Mouse (Mus musculus) cerebellum, adult 11 months (tissue): ENCODE data around the gene Eri3.

Experiments
- DNase-seq: peaks from one replicate; pipeline ENCODE4 v3.0.0; 2022

Eri3 gene

GRCm38 (mm10) chr4:117550140-117550851 is at the start of gene Eri3:
Gene Eri3 (plus strand): TSS chr4:117550365.
- DNase-seq, result peak; percentile 97

- DNase-seq, result no peak
Measured at GRCm38 (mm10) chr4:117518246-117518645, 31.9 kb upstream of the Eri3 start.

DNA sequence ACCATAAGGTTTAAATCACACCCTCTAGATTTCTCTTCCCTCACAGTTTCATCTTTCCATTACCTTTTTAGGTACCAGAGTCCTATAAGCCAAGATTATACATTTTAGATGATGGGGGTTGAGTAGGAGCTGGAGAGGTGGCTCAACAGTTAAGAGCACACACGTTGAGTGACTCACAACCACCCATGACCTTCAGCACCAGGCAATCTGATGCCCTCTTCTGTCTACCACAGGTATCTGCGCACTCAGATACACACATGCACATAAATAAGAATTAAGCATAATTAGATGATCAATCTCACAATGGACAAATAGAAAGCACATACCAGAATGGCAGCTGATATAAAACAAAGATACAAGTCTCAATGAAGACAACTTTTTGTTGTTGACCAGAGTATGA is 28.8 kb upstream of the Eri3 start:
- no peak for DNase-seq

DNA sequence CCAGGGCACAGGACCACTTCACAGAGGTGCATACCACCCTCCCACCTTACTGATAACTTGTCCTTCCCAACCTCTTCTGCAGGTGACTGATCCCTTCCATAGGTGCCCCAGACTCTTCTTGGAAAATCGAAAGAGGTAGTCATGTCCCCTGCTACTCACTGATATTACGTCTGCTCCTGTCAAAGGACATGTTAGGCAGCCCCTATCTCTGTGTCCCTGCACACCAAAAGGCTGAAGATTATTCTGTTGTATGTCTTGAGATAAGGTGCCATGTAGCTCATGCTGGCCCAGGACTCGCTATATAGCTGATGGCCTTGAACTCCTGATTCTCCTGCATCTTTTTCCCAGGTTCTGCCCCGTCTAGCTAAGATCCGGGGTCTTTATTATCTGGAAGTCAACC is 24.2 kb upstream of the Eri3 start:
- no peak for DNase-seq

- no peak for DNase-seq
Measured at GRCm38 (mm10) chr4:117527116-117527899, 22.9 kb upstream of the Eri3 start.

DNA sequence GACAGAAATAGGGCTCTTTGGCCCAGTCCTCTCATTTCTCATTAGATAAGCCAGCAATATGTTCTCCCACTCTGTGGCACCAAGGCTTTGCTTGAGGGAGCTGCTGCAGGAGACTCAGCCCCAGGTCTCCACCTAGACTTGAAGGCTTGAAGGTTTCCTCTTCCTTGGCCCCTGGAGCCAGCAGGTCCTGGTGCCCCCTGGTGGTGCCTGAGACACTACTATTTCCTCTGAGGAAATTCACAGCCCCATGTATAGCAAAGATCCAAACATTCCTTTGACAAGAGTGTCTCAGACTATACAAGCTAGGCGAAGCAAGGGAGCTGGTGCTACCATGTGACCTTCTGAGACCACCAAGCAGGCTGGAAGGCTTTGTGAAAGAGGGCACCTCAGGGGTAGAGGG is 22.2 kb upstream of the Eri3 start:
- DNase-seq, result no peak

- no peak for DNase-seq
Measured at GRCm38 (mm10) chr4:117529843-117530242, 20.3 kb upstream of the Eri3 start.

- no peak for DNase-seq
Measured at GRCm38 (mm10) chr4:117535496-117536200, 14.5 kb upstream of the Eri3 start.

GRCm38 (mm10) chr4:117537002-117537401 is 13.2 kb upstream of the Eri3 start:
- DNase-seq, result no peak

- DNase-seq, result no peak
Measured at GRCm38 (mm10) chr4:117539329-117539980, 10.7 kb upstream of the Eri3 start.

GRCm38 (mm10) chr4:117540571-117540970 is 9.6 kb upstream of the Eri3 start:
- DNase-seq, result no peak

- DNase-seq, result no peak
Measured at GRCm38 (mm10) chr4:117545448-117545847, 4.7 kb upstream of the Eri3 start.

- DNase-seq, result no peak
Measured at GRCm38 (mm10) chr4:117546616-117547015, 3.5 kb upstream of the Eri3 start.

DNA sequence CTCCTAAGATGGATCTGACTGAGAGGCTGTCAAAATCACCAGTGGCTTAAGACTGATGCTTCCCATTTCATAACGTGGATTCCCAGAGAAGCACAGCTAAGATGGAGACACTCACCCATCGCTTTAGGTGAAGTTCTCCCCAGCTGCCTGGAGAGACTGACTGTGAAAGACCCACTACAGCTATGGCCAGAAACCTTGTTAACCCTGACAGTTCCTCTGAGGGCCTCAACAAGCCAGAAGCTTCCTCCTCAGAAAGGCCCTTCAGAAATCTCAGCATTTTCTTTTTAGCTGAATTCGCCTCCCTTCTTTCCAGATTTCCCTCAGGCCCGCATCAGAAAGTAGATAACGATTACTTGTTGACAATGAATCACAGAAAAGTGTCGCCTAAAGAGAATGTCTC is 589 bp upstream of the Eri3 start:
- DNase-seq, result no peak

DNA sequence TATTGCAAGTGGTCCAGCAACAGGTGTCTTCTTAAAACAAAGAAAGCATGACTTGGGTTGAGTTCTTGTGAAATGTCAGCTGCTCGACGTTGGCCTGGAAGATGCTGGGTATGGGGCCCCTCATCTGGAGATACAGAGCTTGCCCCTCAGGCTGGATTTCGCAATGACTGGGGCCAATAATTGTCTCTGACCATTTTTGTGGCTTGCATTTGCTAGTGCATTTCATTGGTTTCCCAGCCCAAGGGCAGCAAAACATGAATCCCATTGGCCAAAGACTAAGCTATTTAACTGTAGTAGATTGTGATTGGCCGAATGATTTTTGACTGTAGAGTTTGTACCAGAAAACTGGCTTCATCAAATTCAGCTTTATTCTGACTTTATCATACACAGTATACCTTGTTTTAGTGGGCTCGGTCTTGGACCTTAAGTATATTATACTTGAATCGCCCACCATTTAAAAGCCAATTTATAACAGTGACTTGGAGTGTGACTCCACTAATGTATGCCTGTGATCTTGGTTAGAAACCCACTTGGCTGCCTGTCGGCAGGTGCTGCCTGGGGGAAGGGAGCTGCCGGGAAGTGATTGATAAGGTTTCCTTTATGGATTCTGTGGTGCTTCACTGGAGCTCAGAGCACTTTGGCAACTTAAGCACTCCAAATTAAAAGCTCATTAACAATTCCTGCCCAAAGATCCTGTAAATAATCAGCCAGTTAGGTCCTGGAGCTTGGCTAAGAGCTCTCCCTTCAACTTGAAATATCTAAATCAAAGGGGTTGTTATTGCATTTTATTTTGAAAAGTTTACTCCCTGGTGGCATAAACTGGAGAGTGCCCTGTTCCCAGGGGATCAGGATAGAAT is 1.2 kb downstream of the Eri3 start:
- no peak for DNase-seq

- DNase-seq, result no peak
Measured at GRCm38 (mm10) chr4:117555495-117555894, 5.3 kb downstream of the Eri3 start.

DNA sequence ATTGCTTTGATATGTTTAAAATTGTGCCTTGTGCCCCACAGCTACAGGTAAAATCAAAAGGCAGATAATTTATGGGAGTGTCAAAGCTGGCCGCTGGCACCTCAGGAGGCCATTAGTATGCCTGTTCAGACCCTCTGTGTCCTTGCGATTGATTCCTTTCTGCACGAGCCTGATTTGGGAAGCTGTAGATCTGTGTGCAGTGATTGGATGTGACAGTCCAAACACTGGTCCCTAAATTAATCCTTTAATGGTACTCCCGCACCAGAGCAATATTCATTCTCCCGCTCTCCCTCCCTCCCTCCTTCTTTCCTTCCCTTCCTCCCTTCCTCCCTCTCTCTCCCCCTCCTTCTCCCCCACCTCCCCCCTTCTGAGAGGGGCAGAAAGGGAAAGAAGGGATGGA is 6.2 kb downstream of the Eri3 start:
- no peak for DNase-seq

GRCm38 (mm10) chr4:117557068-117557645 is 7.0 kb downstream of the Eri3 start:
- no peak for DNase-seq

DNA sequence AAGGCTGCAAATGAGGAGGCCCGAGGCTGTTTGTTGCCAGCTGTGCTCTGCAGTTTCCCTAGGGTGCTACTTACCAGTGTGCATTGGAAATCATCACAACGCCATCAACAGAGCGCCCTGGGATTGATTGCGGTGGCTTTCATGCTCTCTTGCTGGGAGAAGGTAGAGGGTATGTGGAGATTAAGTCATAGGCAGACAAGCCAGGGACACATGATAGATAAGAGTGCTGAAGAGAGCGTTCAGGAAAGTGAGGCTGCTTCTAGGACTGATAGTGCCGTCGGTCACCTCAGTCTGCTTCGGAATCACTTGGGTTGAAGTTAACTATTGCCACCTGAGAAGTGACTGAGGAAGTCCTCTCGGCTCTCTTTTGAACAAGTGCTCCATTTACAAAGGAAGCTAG is 13.8 kb downstream of the Eri3 start:
- no peak for DNase-seq

DNA sequence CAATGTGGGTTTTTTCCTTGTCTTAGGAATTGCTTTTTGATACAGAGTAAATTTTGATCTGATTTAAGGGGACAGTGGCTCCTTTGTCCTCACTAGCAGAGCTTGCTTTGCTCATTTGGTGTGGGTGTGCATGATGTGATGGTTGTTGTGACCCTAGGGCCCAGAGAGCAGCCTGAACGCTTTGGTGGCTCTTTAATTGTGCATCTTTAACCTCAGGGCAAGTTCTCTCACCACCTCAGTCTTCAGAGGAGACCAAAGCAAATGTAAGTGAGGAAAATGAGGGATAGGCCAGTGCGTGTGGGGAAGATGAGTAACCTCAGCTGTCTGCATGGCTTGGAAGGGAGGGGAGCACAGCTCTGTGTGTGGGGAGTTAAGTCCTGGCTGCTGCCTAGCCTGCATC is 18.7 kb downstream of the Eri3 start:
- no peak for DNase-seq

DNA sequence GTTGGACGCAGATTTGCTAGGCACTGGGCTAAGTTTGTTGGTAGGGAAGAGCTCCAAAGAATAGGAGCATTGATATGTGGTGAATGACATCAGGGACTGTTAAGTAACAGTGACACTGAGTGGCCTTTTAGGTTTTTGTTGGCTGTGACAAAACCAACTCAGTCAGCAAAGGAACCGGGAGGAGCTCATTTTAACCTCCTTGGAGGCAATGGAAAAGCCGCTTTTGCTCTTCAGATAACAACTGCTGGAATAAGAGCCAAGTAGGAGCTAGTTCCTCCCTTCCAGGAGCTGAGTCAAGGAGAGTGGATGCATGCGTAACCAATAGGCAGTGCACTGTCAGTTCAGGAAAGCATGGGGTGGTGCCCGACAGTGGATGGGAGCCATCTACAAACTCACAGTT is 20.8 kb downstream of the Eri3 start:
- DNase-seq, result no peak

DNA sequence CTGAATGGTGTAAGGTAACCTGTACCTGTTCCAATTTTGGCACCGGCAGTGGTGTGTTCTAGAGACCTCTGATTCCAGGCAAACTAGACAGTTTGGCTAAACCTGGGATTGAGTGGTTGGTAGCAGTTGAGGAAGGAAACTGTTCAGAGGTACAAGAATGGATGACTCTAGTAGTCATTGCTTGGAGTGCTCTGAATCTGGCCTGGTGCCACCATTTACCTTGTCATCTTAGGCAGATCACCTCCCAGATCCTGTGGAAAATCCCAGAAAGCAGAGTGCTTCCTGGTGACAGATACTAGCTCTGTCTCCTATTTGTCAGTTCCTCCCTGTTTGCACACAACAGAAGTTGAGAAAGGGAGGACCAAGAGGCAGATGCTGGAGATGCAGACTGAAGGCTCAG is 27.4 kb downstream of the Eri3 start:
- no peak for DNase-seq
